In genomic region chr12:108352371-108353136, GRCm38 (mm10) we compare ENCODE assay signal across 9 mouse cellular contexts. TPM values are rescaled to one million over a fixed set of nuclear protein-coding genes. Genes with fewer than 3 reads are reported as not detected.
A peak's percentile ranks its signal among the peaks of the same experiment; 100 is the strongest.
DNase-seq lines count a peak whose midpoint lies in the region; ATAC-seq and TF ChIP-seq lines count a peak whose summit lies in the region.
"Had no signal": no experiment of that assay in that cellular context is flagged by ENCODE, and none has a peak within 500 bp of the region (broad histone marks: within the 10 kb centered on the region; RNA-seq: fewer than 3 reads in every experiment).

No protein-coding gene starts in this region.

- H3K36me3 ChIP-seq in kidney, embryonic 16.5 days (ENCODE audit: insufficient read depth, low read length) = no peaks in the 10 kb centered on the region
- no peaks in the 10 kb centered on the region for H3K36me3 ChIP-seq in intestine, embryonic 15.5 days
- no peaks in the 10 kb centered on the region for H3K36me3 ChIP-seq in neural tube, embryonic 15.5 days

- H3K4me2 ChIP-seq in kidney, embryonic 16.5 days (replicated peaks; ENCODE audit: low read depth, low read length) = peak overlapping the region; percentile 49
- H3K4me2 ChIP-seq in intestine, embryonic 15.5 days (replicated peaks) = peak overlapping the region; percentile 62
- H3K4me2 ChIP-seq in neural tube, embryonic 15.5 days = peak overlapping the region; percentile 52

- TF ChIP-seq CTCF in embryonic fibroblast, embryonic 13.5 days (IDR thresholded peaks at IDR 0.05; ENCODE audit: borderline replicate concordance, insufficient read depth, low read length) = no peak

- 0 out of 2 replicates have a peak, but pooled peaks have one; percentile 8 for ATAC-seq in kidney, embryonic 16.5 days (ENCODE audit: low FRiP score, low TSS enrichment)
- ATAC-seq in intestine, embryonic 15.5 days = no peak
- ATAC-seq in neural tube, embryonic 15.5 days (ENCODE audit: low FRiP score) = peak; percentile 18; the same call in 1 of the 2 replicates

- DNase-seq in kidney, postnatal 36 days = no peak
- DNase-seq in urinary bladder, postnatal 14 days (ENCODE audit: low spot score) = no peak
- DNase-seq in layer of hippocampus, postnatal 36 days = no peak
- DNase-seq: kidney, postnatal 14 days had no signal

- peak overlapping the region; percentile 34 for H3K4me3 ChIP-seq in kidney, embryonic 16.5 days (ENCODE audit: low read length)
- H3K4me3 ChIP-seq in embryonic fibroblast, embryonic 13.5 days (ENCODE audit: insufficient read depth, low read length) = 0 out of 2 replicates have a peak overlapping the region, but pooled peaks have one; percentile 6
- H3K4me3 ChIP-seq in intestine, embryonic 15.5 days (replicated peaks) = peak overlapping the region; percentile 24; the same call in 1 of the 2 replicates
- peak overlapping the region; percentile 18 for H3K4me3 ChIP-seq in neural tube, embryonic 15.5 days (replicated peaks)

- peaks cover 8% of the 10 kb centered on the region for H3K4me1 ChIP-seq in kidney, embryonic 16.5 days (ENCODE audit: insufficient read depth, low read length)
- H3K4me1 ChIP-seq in embryonic fibroblast, embryonic 13.5 days (ENCODE audit: control insufficient read depth, insufficient read depth, low read length) = no peaks in the 10 kb centered on the region; the same call in 1 of the 2 replicates
- H3K4me1 ChIP-seq in intestine, embryonic 15.5 days (replicated peaks) = peaks cover 7% of the 10 kb centered on the region; the same call in 1 of the 2 replicates
- H3K4me1 ChIP-seq in neural tube, embryonic 15.5 days = peaks cover 8% of the 10 kb centered on the region

- H3K9ac ChIP-seq in kidney, embryonic 16.5 days (replicated peaks; ENCODE audit: low read length) = no peak overlapping the region
- 0 out of 2 replicates have a peak overlapping the region, but pooled peaks have one; percentile 8 for H3K9ac ChIP-seq in intestine, embryonic 15.5 days
- peak overlapping the region; percentile 31 for H3K9ac ChIP-seq in neural tube, embryonic 15.5 days (replicated peaks)

- H3K9me3 ChIP-seq in kidney, embryonic 16.5 days (ENCODE audit: low read length) = no peaks in the 10 kb centered on the region; the same call in 1 of the 2 replicates
- H3K9me3 ChIP-seq in intestine, embryonic 15.5 days = no peaks in the 10 kb centered on the region
- H3K9me3 ChIP-seq in neural tube, embryonic 15.5 days (replicated peaks) = no peaks in the 10 kb centered on the region

- 8% methylated on average over 35 of the region's 35 CpGs for WGBS in kidney, embryonic 16.5 days
- WGBS in intestine, embryonic 15.5 days = 9% methylated on average over 35 of the region's 35 CpGs
- WGBS in neural tube, embryonic 15.5 days = 10% methylated on average over 35 of the region's 35 CpGs

- peaks cover 44% of the 10 kb centered on the region for H3K27me3 ChIP-seq in kidney, embryonic 16.5 days (ENCODE audit: insufficient read depth, low read length)
- H3K27me3 ChIP-seq in intestine, embryonic 15.5 days (replicated peaks) = peaks cover 34% of the 10 kb centered on the region
- H3K27me3 ChIP-seq in neural tube, embryonic 15.5 days (replicated peaks) = peaks cover 25% of the 10 kb centered on the region

- TF ChIP-seq POLR2A in embryonic fibroblast, embryonic 13.5 days (IDR thresholded peaks at IDR 0.05; ENCODE audit: low read depth, low read length) = no peak

- H3K27ac ChIP-seq in kidney, embryonic 16.5 days (ENCODE audit: low read length) = no peak overlapping the region
- H3K27ac ChIP-seq in embryonic fibroblast, embryonic 13.5 days (ENCODE audit: insufficient read depth, low read length) = no peak overlapping the region
- no peak overlapping the region for H3K27ac ChIP-seq in intestine, embryonic 15.5 days
- H3K27ac ChIP-seq in neural tube, embryonic 15.5 days (replicated peaks) = no peak overlapping the region

RNA-seq across cellular contexts. Expression of gene Eml1, which starts 18.2 kb away (rescaled TPM):
- 82.7 and 92.4 TPM in 2 replicates for polyA plus RNA-seq in kidney, embryonic 16.5 days (2015; fragmentation: Nextera tagmentation; extraction: Ambion mirVana)
- polyA plus RNA-seq in embryonic fibroblast, embryonic 13.5 days (2011; ENCODE audit: insufficient read length, low read depth, missing spikeins) = 40.5 and 48.0 TPM in 2 replicates
- polyA plus RNA-seq in intestine, embryonic 15.5 days (2015; fragmentation: Nextera tagmentation; extraction: Ambion mirVana) = 63.7 and 67.0 TPM in 2 replicates
- 60.3 and 69.0 TPM in 2 replicates for polyA plus RNA-seq in neural tube, embryonic 15.5 days (2015; fragmentation: Nextera tagmentation; extraction: Ambion mirVana)
- total RNA-seq in layer of hippocampus, postnatal 36 days (2021) = 10 to 100 TPM; 46.9 to 58.5 TPM
- total RNA-seq: common myeloid progenitor, adult 5-6 weeks had no signal

RNA-seq across cellular contexts. Expression of gene Cyp46a1, which starts 18.4 kb away (rescaled TPM):
- 11.8 and 12.2 TPM in 2 replicates for polyA plus RNA-seq in kidney, embryonic 16.5 days (2015; fragmentation: Nextera tagmentation; extraction: Ambion mirVana)
- polyA plus RNA-seq in embryonic fibroblast, embryonic 13.5 days (2011; ENCODE audit: insufficient read length, low read depth, missing spikeins) = 1.8 and 3.4 TPM in 2 replicates
- polyA plus RNA-seq in intestine, embryonic 15.5 days (2015; fragmentation: Nextera tagmentation; extraction: Ambion mirVana) = 5.3 and 5.4 TPM in 2 replicates
- polyA plus RNA-seq in neural tube, embryonic 15.5 days (2015; fragmentation: Nextera tagmentation; extraction: Ambion mirVana) = 29.5 and 33.2 TPM in 2 replicates
- 100 to 1,000 TPM; 168 to 174 TPM for total RNA-seq in layer of hippocampus, postnatal 36 days (2021)
- total RNA-seq: common myeloid progenitor, adult 5-6 weeks had no signal

RNA-seq across cellular contexts. Expression of gene Hhipl1, which starts 46.5 kb away (rescaled TPM):
- 0.80 and 0.81 TPM in 2 replicates for polyA plus RNA-seq in kidney, embryonic 16.5 days (2015; fragmentation: Nextera tagmentation; extraction: Ambion mirVana)
- 4.8 and 5.0 TPM in 2 replicates for polyA plus RNA-seq in embryonic fibroblast, embryonic 13.5 days (2011; ENCODE audit: insufficient read length, low read depth, missing spikeins)
- 0.55 and 0.69 TPM in 2 replicates for polyA plus RNA-seq in intestine, embryonic 15.5 days (2015; fragmentation: Nextera tagmentation; extraction: Ambion mirVana)
- 2.7 and 3.2 TPM in 2 replicates for polyA plus RNA-seq in neural tube, embryonic 15.5 days (2015; fragmentation: Nextera tagmentation; extraction: Ambion mirVana)
- 1 to 10 TPM; 4.5 to 5.7 TPM for total RNA-seq in layer of hippocampus, postnatal 36 days (2021)
- total RNA-seq: common myeloid progenitor, adult 5-6 weeks had no signal
